Mouse (Mus musculus) gonadal fat pad, adult 2 months (tissue): ENCODE measurements around the gene Aff1. TPM values are rescaled to one million over a fixed set of nuclear protein-coding genes. Genes with fewer than 3 reads are reported as not detected.

ENCODE experiments used
- DNase-seq: peaks from one replicate; pipeline ENCODE4 v3.0.0-alpha.2; 2012; ENCODE audit warnings: low read depth
- polyA plus RNA-seq: library from polyadenylated mRNA; depleted of rRNA; stranded (reverse); fragments of >200 nt; gene quantifications from 2 replicates; pipeline ENCODE4 v1.2.3, GENCODE M21; 2012; rRNA removed

The Aff1 gene
- 13.5 and 24.7 TPM in 2 replicates for polyA plus RNA-seq

DNA sequence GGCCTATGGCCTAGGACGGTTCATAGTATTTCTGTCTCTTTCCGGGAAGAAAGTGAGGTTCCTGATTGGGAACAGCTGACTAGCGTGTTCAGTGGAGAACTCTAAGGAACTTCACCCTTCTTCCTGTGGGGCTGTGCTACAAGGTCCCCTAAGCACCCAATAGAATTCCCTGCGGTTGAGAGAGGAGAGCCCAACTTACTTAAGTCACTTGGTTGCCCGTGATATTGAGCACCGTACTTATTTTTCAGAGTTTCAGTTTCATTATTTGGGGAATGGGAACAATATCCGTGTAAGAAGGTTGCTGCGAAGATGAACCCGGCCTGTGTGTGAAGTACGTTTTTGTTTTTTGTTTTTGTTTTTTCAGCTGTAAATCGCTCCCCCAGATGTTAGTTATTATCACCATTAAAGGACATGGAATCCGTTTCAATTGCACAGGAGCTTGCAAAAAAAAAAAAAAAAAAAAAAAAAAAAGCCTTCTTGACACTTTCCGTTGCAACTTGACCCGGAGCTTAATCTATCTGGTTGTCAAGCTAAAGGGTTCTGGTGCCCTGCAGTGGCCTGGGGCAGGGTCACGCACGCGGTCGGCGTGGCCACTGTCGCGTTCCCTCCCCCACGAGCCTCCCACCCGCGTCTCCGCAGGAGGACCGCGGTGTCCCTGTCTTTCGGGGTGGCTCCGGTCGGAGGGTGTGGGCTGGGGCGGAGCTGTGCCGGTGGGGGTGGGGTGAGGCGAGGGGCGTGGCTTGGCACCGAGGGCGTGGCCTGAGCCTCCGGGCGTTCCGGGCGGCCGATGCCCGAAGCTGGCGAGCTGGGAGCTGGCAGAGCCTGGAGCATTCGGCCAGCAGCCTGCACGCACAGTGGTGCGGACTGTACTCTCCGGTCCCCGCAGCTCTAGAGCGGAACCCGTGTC is at the start of gene Aff1:
Gene Aff1, plus strand, starts transcription at position 751 of the 907 bp plus-strand sequence.
- no peak for DNase-seq

DNA sequence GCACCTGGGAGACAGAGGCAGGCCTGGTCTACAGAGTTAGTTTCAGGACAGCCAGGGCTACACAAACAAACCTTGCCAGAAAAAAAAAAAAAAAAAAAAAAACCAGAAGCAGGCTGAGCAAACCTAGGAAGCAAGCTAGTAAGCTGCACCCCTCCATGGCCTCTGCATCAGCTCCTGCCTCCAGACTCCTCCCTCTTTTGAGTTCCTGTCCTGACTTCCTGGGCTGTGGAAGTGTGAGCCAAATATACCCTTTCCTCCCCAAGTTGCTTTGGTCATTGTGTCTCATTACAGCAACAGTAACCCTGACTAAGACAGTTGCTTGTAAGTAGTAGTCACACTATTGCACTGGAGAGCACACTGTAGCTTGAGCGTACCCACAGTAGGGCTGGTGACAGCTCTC is 48.0 kb upstream of the Aff1 start:
- no peak for DNase-seq

DNA sequence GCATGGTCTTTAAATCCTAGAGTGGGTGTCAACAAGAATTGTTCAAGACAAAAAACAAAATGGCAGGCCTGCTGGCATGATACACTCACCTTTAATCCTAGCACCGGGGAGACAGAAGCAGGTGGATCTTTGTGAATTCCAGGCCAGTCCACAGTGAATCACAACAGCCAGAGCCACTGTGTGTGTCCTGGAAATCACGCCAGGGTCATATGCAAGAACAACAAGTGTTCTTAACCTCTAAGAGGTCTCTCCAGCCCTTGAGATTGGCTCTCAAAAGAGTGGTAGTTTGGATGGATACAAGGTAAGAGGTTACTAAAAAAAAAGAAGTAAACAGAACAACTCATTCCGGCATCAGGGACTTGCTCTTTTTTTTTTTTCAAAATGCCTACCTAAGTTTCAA is 44.9 kb upstream of the Aff1 start:
- no peak for DNase-seq

DNA sequence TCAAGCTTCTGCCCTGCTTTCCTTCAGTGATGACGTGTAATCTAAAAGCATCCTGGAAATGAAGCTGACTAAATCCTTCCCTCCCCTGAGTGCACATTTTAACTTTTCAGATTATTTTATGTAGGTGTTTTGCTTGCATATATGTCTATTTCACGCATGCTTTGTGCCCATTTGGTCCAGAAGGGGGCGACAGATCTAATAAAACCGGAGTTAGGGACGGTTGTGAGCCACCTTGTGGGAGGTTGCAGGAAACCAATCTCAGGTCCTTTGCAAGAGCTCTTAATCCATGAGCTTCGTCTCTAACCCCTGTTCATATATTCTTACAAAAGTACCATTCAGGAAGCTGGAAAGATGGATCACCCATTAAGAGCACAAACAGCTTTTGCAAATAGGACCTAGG is 37.9 kb upstream of the Aff1 start:
- no peak for DNase-seq

DNA sequence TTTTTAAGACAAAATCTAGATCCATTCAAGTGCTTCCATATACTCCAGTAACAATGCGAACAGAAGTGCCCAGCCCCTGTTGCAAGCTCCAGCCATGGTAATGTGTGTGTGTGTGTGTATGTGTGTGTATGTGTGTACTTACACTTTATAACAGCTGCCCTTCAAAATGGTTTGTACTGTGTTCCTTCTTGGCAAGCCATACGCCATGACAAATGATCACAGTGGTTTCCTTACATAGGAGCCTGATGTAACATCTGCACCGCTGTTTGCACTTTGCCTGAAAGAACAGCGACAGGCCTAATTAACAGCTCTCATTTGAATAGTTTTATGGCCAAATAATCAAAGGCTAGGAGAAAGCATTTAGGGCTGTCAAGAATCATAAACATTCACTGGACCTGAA is 37.4 kb upstream of the Aff1 start:
- no peak for DNase-seq

DNA sequence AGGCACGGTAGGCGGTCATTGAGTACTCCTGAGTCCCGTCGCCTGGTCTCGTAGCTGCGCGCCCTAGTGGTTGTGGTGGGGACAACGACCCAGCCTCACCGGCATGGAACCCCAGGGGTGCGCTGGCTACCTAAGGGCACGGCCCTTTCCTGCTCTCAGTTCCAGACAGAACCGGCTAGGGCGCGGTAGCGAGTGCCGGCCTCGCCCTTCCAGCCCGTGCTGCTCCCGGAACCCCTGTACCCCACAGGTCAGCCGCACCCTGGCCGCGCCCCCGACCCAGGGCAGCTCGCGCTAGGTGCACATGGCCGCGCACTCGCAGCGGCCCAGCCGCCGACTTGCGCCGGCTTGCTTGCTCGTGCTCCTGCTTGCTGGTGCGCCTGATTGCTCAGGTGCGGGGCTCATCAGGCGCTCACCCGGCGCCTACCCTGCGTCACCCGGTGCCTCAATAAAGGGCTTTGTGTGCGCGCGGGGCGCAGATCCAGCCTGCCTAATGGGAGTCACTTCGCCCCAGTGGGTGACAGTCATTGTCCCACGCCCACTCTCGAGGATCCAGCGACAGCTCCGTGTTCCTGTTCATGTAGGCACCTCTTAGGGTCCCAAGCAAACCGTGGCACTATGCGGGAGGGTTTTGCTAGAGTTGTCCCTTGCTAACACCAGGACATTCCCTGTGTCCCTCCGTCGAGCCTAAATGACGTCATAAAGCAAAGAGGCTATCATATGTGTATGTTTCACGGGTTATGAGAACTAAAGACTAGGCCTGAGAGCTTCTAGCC is 36.6 kb upstream of the Aff1 start, which contains the start of gene 1700016H13Rik:
Gene 1700016H13Rik, minus strand, starts transcription at position 665 of the 773 bp plus-strand sequence.
- no peak for DNase-seq

DNA sequence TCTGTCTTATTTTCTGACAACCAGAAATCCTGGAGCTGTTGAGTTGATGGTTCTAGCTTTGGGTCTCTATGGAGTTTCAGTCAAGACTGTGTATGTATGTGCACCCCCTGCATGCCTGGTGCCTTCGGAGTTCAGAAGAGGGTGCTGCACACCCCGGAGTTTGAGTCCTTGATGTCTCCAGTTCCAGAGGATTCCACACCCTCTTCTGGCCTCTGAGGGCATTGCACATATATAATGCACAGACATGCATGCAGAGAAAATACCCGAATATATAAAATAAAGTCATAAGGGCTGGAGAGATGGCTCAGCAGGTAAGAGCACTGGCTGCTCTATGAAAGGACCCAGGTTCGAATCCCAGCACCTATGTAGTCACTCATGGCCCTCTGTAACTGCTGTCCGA is 33.3 kb upstream of the Aff1 start:
- DNase-seq: no peak

DNA sequence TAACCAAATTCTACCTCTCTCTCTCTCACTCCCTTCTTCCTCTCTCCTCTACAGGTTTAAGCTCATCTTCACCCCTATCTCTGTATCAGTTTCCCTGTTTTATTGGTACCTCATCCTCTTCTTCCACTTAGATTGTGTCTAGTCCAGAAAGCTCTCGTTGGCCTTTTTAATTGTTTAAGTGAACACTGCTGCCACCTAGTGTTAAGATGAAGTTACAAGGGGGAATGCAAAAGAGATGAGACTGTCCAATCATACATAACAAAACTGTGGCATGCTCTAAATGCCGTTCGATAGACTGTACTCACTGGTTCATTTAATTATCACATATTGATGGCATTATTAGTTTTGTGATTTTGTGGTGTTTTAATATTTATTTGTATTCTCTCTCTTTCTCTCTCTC is 32.6 kb upstream of the Aff1 start:
- DNase-seq: no peak

DNA sequence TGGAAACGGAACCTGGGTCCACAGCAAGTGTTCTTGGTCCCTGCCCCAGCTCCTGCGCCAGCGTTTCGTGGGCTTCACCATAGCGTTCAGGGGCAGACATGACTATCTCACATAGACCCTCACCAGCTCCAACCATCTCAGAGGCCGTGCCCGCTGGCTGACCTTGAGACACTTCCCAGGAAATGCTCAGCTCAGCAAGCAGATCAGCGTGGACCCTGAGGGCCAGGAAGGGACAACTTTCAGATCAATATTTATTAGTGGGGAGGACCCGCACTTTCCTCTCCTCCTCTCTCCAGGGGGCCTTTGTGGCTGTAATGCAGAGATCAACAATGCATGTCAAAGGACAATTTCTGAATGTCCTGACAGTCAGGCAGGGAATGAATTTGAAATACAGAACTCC is 27.2 kb upstream of the Aff1 start:
- DNase-seq: no peak

DNA sequence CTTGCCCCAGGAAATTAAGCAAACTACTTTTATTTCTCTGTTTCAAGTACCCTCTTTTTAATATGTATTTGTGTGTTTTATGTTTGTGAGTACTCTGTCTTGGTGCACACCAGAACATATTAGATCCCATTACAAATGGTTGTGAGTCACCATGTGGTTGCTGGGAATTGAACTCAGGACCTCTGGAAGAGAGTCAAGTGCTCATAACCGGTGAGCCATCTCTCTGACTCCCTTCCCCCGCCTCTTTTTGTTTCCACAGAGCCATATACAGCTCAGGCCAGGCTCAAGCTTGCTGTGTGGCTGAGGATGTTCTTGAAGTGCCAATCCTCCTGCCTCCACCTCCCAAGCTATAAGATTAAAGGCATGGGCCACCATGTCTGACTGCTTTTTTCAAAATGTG is 26.3 kb upstream of the Aff1 start:
- no peak for DNase-seq

DNA sequence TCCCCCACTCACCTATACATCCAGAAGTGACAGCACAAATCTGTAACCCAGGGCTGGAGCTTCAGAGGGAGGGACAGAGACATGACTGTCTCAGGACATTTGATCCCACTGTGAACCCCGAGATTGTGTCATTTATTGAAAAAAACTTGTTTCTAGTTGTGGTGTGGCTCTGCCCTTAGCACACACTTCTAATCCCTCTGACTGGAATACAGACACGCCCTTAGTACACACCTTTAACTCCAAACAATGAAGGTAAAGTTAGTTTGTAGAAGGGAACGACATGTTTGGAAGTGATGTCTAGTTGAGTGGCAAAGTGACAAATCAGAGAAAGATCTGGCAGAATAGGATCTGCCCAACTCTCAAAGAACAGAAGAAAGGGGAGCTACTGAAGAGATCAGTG is 20.3 kb upstream of the Aff1 start:
- no peak for DNase-seq

DNA sequence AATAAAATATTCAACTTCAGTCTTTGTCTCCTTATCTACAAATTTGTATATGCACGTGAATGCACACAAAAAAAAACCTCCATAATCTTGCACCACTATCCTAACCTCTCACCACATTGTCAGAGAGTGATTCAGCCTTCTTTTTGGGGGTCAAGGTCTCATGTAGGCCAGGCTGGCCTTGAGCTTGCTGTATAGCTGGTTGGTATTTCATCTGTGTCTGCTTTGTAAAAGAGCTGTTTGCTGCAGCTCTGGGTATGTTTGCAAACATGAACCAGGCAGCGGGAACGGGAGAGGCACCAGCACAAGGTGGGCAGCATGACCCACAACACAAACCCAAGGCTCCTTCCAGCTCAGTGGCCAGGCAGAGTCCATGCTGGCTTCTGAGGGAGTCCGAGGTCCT is 18.6 kb upstream of the Aff1 start:
- DNase-seq: no peak

DNA sequence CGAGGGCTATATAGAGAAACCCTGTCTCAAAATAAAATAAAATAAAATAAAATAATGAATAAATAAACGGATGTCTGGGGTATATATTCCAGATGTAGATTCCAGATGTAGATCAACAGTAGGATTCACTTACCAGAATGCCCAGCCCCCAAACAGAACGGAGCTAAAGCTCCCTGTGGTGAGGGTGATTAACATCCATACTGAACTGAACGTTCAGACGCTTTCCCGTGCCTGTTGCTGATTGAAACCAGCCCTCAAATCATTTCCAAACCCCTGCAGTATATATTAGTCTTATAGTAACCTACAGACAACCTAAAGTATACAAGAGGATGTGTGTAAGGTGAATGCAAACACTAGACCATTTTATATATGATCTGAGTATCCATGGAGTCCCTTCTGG is 17.7 kb upstream of the Aff1 start:
- DNase-seq: no peak

DNA sequence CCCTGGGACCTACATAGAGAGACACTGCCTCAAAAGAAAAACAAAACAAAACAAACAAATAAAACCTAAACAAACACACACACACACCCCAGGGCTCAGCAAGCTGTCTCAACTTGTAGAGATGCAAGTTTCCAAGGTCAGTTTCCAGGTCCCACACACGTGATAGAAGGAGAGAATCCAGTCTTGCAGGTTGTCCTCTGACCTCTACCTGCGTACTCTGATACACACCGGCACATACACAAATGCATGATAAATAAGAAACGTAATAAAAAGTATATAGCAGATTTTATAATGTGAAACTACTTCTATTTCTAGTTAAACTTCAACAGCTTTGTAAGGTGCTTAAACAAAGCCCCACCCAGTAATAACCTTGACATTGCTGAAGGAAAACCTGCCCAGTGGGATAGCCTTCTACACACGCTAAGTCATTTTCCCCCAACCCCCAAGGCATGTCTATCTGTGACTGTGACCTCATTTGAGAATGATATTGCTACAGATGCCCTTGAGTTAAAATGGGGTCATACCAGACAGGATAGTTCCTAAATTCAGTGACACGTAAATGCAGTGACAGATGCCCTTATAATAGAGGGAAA is 15.8 kb upstream of the Aff1 start:
- no peak for DNase-seq

DNA sequence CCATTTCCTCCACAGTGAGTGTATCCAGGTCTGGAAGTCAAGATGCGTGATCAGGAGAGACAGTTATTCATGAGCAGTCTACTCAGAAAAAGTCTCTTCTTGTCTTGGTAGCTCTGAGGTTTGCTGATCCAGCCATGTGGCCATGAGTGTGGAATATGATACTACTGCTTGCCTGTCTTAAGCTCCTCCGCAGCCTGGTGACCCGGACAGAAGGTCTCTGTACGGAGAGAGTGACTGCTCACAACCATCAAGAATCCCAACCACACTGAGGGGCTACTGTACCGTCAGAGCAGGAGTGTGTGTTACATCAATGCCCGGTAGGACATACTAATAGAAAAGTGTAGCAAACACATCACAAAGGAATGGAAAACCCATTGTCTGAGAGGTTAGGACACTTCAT is 14.3 kb upstream of the Aff1 start:
- no peak for DNase-seq

DNA sequence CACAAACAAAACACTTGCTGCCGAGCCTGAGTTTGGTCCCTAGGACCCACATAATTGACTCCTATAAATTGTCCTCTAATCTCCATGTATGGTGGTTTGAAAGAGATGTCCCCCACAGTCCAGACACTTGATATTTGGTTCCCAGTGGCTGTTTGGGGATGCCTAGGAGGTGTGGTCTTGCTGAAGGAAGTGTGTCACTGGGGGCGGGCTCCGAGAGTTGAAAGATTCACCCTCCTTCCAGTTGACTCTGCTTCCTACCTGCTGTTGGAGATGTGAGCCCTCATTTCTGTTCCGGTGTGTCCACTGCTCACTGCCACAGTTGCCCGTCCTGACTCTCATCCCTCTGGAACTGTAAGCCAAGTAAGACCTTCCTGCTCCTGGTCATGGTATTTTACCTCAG is 13.2 kb upstream of the Aff1 start:
- no peak for DNase-seq

DNA sequence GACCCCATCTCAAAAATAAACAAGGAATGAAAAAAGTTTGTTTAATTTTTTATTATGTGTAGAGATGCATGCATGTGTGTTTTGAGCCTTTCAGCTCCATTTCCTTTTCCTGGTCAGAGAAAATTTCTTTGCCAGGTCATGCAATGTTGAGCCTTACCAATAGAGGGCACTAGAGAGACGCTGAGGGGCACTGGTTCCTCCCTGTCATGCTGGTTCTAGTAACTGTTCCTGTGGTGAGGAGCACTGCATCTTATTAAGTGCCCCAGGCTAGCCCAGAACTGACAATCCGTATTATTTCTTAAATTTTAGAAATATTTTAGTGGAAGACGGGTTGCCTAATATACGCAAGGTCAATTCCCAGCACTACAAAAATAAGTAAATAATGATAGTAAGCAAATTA is 11.8 kb upstream of the Aff1 start:
- DNase-seq: no peak

DNA sequence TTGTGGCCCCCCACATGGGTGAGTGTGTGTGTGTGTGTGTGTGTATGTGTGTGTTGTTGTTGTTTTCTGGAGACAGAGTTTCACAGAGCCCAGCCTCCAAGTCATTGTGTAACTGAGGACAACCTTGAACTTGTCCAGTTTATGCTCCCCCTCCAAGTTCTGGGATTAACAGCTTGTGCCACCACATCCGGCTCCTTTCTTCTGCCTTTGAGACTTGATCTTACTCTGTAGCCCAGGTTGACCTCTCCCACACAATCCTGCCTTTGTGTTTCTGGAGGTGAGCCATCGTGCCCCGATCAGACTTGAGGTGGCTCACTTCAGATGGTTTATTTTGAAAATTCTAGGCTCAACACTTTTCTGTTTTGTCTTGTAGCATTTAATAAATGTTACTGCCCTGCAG is 10.3 kb upstream of the Aff1 start:
- DNase-seq: no peak

DNA sequence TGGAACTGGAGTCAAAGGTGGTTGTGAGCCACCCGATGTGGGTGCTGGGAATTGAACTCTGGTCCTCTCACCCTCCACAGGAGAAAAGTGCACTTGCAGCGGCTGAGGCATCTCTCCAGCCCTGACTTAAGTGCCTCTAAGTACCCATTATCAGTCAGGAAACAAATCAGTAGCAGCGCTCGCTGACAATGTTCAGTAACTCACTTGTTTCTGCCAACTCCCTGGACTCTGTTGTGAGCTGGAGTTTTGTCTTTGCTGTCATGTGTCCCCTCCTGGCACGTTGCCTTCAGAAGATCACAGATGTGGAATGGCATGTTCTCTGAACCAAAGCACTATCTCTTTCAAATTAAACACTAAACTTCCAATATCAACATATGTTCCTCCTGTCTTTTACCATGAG is 2.5 kb upstream of the Aff1 start:
- DNase-seq: no peak

DNA sequence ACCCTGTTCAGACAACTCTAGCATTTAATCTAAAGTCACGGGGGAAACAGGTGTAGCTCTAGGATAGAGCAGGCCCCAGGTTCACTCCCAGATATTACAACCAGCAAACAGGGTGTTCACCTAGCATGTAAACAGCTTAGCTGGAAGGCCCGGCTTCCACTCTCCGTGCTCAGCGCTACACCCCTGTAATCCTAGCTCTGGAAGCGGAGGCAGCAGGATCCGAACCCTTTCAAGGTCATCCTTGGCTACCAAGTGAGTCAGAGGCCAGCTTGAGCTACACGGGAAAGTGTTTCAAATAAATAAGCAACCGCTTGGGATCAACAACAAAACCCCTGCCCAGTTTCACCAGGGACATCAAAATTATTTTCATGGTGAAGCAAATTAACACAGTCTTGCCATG is 2.0 kb upstream of the Aff1 start:
- no peak for DNase-seq

DNA sequence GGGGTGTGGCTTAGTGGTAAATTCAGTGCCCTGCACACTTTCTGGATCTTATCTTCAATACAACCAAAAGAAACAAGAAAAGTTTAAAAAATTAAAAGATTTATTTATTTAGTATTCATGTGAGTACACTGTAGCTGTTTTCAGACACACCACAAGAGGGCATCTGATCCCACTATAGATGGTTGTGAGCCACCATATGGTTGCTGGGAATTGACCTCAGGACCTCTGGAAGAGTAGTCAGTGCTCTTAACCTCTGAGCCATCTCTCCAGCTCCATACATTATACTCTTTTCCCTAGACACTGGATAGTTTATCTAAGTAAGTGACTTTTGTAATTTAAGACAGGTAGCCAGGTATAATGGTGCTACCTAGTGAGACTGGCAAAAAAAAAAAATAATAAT is 1.0 kb upstream of the Aff1 start:
- DNase-seq: no peak

DNA sequence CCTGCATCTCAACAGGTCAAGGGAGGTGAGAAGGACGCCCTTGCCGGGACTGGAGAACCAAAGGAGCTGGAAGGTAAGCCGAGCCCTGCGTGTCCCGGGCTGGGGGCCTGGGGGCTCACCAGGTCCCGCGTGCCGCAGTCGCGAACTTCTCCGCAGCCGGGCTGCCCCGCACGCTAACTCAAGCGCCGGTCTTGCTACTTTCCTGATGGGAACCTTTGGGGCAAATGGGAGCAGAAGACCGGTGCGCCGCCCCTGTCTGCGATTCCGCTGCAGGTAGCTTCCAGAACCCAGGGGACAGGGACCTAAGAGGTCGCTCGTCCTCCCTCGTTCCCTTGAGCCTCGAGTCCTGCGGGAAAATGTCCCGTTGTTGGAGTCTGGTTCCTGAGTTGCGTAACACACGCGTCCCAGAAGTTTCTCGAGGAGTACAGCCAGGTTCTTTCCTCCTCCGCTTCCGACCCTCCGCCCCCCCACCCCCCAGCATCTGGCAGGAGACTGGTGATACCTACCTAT is 412 bp downstream of the Aff1 start:
- no peak for DNase-seq
